Mouse (Mus musculus): Measurements from ENCODE around the gene Cs.

Cs gene

GRCm38 (mm10) chr10:128377222-128377939, 39.8 kb downstream of the Cs start:
- peak; percentile 27 for DNase-seq

- no peak for DNase-seq
These were observed 40.5 kb downstream of the Cs start for GRCm38 (mm10) chr10:128377940-128378448.

GRCm38 (mm10) chr10:128378462-128378861, 40.9 kb downstream of the Cs start:
- DNase-seq: no peak

- DNase-seq: no peak
These were observed 41.7 kb downstream of the Cs start for GRCm38 (mm10) chr10:128379260-128379659.

GRCm38 (mm10) chr10:128380565-128380964, 43.0 kb downstream of the Cs start:
- no peak for DNase-seq

DNA sequence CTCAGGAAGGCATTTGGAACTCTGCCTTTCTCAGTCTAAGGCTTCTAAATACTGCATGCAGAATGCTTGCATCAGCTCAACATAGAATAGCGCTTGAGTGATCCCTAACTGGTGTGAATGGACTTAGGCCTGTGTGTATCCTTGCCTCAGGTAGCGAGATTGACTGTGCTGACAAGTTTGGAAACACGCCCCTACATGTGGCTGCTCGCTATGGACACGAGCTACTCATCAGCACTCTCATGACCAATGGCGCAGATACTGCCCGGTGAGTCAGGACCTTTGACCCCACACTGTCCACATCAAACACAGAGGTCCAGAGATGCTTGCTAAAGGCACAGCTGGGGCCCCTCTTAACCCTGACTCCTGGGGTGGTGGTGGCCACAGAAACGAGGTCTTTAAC, 44.9 kb downstream of the Cs start:
- no peak for DNase-seq

DNA sequence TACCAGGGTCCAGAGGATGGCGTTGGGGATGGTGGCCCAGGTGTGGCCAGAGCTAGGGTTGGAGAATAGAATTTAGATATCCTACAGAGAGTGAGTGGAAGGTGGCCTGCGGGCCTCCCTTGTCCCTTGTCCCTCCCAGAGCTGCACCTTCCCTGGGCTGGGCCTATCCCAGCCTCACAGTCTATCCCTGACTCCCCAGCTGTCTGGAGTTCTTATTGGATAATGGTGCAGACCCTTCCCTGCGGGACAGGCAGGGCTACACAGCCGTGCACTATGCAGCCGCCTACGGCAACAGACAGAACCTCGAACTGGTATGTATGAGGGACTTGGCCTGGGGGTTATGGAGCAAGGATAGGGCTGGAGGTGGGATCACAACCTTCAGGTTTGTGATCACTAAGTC, 48.4 kb downstream of the Cs start:
- DNase-seq: no peak

- DNase-seq: no peak
These were observed 51.4 kb downstream of the Cs start for GRCm38 (mm10) chr10:128388941-128389340.

GRCm38 (mm10) chr10:128389570-128389969, 52.0 kb downstream of the Cs start:
- no peak for DNase-seq

DNA sequence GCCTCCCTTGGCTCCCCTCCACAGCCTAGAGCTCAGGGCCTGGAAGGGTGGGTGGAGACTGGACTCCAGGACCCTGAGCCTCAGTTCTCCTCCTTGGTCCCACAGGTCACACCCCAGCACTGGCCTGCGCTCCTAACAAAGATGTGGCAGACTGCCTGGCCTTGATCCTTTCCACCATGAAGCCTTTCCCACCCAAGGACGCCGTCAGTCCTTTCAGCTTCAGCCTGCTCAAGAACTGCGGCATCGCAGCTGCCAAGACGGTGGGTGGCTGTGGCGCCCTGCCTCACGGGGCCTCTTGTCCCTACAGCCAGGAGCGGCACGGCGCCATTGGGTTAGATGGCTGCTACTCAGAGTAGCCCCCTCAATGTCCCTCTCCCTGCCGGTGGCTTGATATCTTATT, 52.8 kb downstream of the Cs start:
- DNase-seq: no peak

DNA sequence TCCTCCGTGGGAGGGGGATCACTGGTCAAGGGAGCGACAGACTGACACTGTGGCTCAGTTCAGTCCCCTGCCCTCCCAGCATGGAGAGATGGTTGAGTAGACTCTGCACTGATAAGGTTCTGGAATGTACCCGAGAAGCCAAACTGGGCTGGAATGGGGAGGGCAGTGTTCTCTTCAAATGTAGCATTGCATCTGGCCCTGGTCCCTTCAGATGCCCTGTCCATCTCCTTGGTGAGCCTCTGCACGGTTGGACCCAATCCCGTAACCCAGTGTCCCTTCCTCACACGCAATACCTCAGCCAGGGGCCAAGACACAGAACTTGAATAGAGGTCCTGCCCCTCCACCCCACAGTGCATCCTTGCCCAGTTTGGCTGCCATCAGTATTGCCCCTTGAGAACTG, 54.3 kb downstream of the Cs start:
- DNase-seq: no peak

DNA sequence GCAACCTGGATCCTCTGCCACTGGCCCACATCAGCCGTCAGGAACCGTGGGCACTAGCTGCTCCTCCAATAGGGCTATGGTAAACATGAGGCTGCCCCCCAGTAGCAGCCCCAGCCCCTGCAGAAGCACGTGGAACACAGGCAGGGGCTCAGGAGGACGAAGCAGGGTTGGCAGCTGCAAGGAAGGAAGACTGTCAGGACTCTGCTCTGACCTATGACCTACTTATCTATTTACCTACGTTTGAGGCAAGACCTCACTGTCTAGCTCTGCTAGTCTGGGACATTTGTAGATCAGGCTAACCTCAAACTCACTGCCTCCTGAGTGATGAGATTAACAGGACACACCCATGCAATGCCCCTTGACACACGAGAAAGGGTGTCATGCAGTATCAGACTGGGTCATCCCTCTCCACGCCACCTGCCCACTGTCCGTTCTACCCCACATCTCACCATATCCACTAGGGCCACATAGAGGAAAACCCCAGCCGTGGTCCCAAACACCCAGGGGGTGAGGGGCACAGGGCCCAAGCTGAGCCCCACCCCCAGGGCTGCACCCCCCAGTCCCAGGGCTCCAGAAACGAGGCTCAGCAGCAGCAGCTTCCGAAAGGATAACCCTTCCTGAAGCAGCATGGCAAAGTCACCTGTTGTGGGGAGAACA, 58.6 kb downstream of the Cs start:
- no peak for DNase-seq

DNA sequence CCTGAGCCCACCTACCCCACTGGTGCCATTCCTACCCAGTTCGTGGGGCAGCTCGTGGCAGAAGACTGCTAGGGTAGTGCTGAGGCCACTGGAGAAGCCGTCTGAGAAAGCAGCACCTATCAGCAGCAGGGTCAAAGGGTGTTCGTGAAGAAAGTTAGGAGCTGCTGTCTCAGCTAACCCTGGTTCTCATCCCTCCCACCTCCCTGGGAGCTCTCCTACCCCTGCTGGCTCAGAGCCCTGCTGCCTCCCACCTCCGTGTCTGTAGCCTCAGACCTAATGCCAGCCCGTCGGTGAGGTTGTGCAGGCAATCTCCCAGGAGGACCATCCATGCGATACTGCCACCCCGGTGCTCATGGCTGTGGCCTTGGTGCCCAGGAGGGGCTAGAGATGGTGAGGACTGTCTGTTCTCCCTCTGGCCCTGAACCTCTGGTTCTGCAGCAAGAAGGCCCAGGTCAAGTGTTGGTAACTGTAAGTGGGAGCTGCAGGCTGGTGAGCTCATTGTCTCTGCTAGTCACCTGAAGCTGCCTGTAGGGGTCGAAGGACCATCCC, 59.3 kb downstream of the Cs start:
- DNase-seq: no peak

- DNase-seq: no peak
These were observed 59.9 kb downstream of the Cs start for GRCm38 (mm10) chr10:128397466-128397865.

DNA sequence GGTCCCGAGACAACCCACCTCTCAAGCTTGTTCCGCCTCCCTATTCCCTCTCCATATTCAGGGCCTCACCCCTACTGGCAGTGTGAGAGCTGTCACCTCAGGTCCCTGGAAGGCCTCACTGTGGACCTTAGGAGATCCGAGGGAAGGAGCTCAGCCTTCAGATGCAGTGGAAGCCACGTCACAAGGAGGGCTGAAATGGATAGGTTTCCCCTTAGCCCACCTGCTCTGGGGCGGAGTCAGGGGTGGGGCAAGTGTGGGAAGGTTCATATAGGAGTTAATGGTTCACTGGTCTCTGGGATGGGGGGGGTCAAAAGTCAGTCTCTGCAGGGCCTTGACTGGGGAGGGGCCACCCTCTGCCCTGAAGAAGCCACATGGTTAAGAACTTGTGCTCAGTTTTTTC, 62.8 kb downstream of the Cs start:
- DNase-seq: no peak

DNA sequence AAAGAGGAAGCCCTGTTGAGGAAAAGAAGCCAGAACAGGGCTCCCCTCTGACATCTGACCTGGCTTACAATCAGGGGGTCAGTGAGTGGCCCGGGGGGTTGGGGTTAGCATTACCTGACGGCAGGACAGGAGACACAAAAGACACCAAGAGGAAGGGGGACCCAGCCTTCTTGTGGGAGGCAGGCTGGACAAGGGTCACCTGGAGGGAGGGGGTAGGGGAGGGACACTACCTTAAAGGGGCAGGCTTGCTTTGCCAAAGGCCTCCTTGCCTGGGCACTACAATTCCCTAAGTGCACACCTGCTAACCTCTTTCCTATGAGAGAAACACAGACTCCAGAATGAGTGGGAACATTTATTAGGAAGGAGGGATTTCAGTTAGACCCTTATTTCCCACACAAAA, 63.5 kb downstream of the Cs start, which contains the start of gene Slc39a5:
TSS of gene Slc39a5 (minus strand) at position 174 of the 400 bp plus-strand sequence.
- DNase-seq: no peak

DNA sequence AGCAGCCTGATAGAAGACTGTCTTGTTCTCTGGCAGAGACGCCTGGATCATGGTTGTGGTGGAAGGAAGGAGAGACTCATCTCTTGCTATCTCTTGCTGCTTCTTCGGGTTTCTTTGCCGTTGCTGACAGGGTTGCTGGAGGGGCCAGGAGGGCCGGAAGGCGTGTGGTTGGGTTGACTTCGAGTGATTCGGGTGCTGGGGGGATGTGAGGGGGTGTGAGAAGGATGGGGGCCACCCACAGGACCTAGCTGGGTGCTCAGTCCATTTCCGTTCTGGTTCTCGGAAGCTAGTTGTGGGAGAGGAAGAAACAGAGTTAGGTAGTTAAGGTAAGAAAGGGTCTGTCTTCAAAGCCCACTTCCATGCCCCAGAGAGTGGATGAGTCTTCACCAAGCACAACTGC, 64.1 kb downstream of the Cs start:
- no peak for DNase-seq

DNA sequence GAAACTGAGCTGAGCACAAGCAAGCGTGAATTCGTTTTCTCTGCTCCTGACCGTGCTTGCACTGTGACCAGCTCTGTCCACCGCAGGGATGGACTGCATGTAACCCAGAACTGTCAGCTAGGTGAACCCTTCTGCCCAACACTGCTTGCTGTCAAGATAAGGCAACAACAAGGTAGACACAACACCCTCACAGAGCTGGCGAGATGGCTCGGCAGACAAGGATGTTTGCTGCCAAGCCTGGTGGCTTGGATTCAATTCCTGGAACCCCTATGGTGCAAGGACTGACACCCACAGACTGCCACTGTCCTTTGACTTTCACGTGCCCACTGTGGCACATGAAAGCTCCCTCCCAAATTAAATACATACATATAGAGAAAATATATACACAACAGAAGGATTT, 66.4 kb downstream of the Cs start:
- no peak for DNase-seq

GRCm38 (mm10) chr10:128408591-128409535, 71.3 kb downstream of the Cs start:
- DNase-seq: peak; percentile 50

- DNase-seq: peak; percentile 97
These were observed 72.4 kb downstream of the Cs start for GRCm38 (mm10) chr10:128409692-128410559.

GRCm38 (mm10) chr10:128410560-128410845, 73.0 kb downstream of the Cs start:
- no peak for DNase-seq
